Mouse (Mus musculus): ENCODE measurements around the gene C2cd2l. TPM values are rescaled to one million over a fixed set of nuclear protein-coding genes. Genes with fewer than 3 reads are reported as not detected.

Gene C2cd2l
- polyA plus RNA-seq, 1 experiment, result 16.4 TPM

DNA sequence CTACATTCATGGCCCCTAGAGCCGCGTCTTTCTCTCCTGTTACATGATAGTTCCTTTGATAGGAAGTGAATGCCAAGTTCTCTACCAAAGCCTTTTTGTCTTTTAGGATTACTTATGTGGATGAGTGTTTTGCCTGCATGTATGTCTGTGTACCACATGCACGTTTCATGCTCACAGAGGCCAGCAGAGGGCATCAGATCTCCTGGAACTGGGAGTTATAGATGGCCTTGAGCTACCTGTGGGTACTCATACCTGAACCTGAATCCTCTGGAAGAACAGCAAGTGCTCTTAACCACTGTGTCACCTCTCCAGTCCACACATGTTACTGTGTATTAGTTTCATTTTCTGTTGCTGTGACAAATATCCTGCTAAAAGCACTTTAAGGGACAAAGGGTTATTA lies 27.6 kb downstream of the C2cd2l start:
- no peak for TF ChIP-seq CTCF (IDR thresholded peaks at IDR 0.05; ENCODE audit: control insufficient read depth, insufficient read depth, insufficient replicate concordance, low read depth, low read length)
- no peak for TF ChIP-seq POLR2A (IDR thresholded peaks at IDR 0.05; ENCODE audit: control insufficient read depth, low read depth, low read length)
- H3K27ac ChIP-seq (ENCODE audit: control insufficient read depth, insufficient read depth, low read depth, low read length), result no peak overlapping the region
- no peak overlapping the region for H3K4me3 ChIP-seq (ENCODE audit: control insufficient read depth, low read depth, low read length)
- H3K36me3 ChIP-seq (ENCODE audit: control insufficient read depth, insufficient read depth, low read length), result peaks cover 4% of the 10 kb centered on the region
- peaks cover 10% of the 10 kb centered on the region for H3K27me3 ChIP-seq (ENCODE audit: control insufficient read depth, insufficient read depth, low read length)
- H3K4me1 ChIP-seq (ENCODE audit: control insufficient read depth, insufficient read depth, low read length), result peaks cover 16% of the 10 kb centered on the region

DNA sequence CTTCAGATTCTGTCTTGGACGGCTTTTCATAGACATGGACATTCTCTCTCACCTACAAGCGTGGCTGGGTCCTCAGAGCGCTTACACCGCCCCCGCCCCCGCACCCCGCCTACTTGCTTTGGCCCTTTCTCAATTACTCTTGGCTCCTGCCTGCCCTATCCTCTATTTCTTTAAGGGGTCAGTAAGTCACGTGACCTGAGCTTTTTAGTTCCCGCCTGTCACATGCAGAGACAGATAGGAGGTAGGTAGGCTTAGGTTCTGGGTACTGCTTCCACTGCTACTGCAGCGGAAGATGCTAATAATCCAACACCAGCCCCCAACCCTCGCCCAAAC lies 31.2 kb downstream of the C2cd2l start:
- H3K27ac ChIP-seq (ENCODE audit: control insufficient read depth, insufficient read depth, low read depth, low read length), result no peak overlapping the region
- no peak overlapping the region for H3K4me3 ChIP-seq (ENCODE audit: control insufficient read depth, low read depth, low read length)
- no peak for TF ChIP-seq CTCF (IDR thresholded peaks at IDR 0.05; ENCODE audit: control insufficient read depth, insufficient read depth, insufficient replicate concordance, low read depth, low read length)
- TF ChIP-seq POLR2A (IDR thresholded peaks at IDR 0.05; ENCODE audit: control insufficient read depth, low read depth, low read length), result no peak

GRCm38 (mm10) chr9:44288076-44288958 lies 31.8 kb downstream of the C2cd2l start, which contains the start of gene Abcg4:
Abcg4 (minus strand) TSS chr9:44288615.
- Histone ChIP-seq H3K27ac (ENCODE audit: control insufficient read depth, insufficient read depth, low read depth, low read length) (no peak within 1 kb of the TSS), H3K4me3 (ENCODE audit: control insufficient read depth, low read depth, low read length) (peak within 1 kb of the TSS; percentile 82), H3K4me1 (ENCODE audit: control insufficient read depth, insufficient read depth, low read length) (peaks cover 22% of the 10 kb centered on the region), H3K27me3 (ENCODE audit: control insufficient read depth, insufficient read depth, low read length) (peaks cover 12% of the 10 kb centered on the region), H3K36me3 (ENCODE audit: control insufficient read depth, insufficient read depth, low read length) (no peaks in the 10 kb centered on the region)
- TF ChIP-seq CTCF (IDR thresholded peaks at IDR 0.05; ENCODE audit: control insufficient read depth, insufficient read depth, insufficient replicate concordance, low read depth, low read length), result no peak
- TF ChIP-seq POLR2A (IDR thresholded peaks at IDR 0.05; ENCODE audit: control insufficient read depth, low read depth, low read length), result no peak

More for the DNA sequence above, 31.2 kb downstream of the C2cd2l start:
- H3K4me1 ChIP-seq (ENCODE audit: control insufficient read depth, insufficient read depth, low read length), result peaks cover 22% of the 10 kb centered on the region
- H3K36me3 ChIP-seq (ENCODE audit: control insufficient read depth, insufficient read depth, low read length), result no peaks in the 10 kb centered on the region
- peaks cover 12% of the 10 kb centered on the region for H3K27me3 ChIP-seq (ENCODE audit: control insufficient read depth, insufficient read depth, low read length)

GRCm38 (mm10) chr9:44287401-44288075 lies 32.5 kb downstream of the C2cd2l start:
- Histone ChIP-seq H3K27ac (ENCODE audit: control insufficient read depth, insufficient read depth, low read depth, low read length) (no peak overlapping the region), H3K4me3 (ENCODE audit: control insufficient read depth, low read depth, low read length) (peak overlapping the region; percentile 82)

GRCm38 (mm10) chr9:44287003-44287400 lies 33.1 kb downstream of the C2cd2l start:
- Histone ChIP-seq H3K36me3 (ENCODE audit: control insufficient read depth, insufficient read depth, low read length) (no peaks in the 10 kb centered on the region), H3K4me1 (ENCODE audit: control insufficient read depth, insufficient read depth, low read length) (peaks cover 22% of the 10 kb centered on the region), H3K4me3 (ENCODE audit: control insufficient read depth, low read depth, low read length) (peak overlapping the region; percentile 82), H3K27ac (ENCODE audit: control insufficient read depth, insufficient read depth, low read depth, low read length) (no peak overlapping the region), H3K27me3 (ENCODE audit: control insufficient read depth, insufficient read depth, low read length) (peaks cover 12% of the 10 kb centered on the region)
- TF ChIP-seq POLR2A (IDR thresholded peaks at IDR 0.05; ENCODE audit: control insufficient read depth, low read depth, low read length) (no peak), CTCF (IDR thresholded peaks at IDR 0.05; ENCODE audit: control insufficient read depth, insufficient read depth, insufficient replicate concordance, low read depth, low read length) (no peak)

More at GRCm38 (mm10) chr9:44287401-44288075, 32.5 kb downstream of the C2cd2l start:
- Histone ChIP-seq H3K4me1 (ENCODE audit: control insufficient read depth, insufficient read depth, low read length) (peaks cover 22% of the 10 kb centered on the region), H3K36me3 (ENCODE audit: control insufficient read depth, insufficient read depth, low read length) (no peaks in the 10 kb centered on the region), H3K27me3 (ENCODE audit: control insufficient read depth, insufficient read depth, low read length) (peaks cover 12% of the 10 kb centered on the region)
- TF ChIP-seq CTCF (IDR thresholded peaks at IDR 0.05; ENCODE audit: control insufficient read depth, insufficient read depth, insufficient replicate concordance, low read depth, low read length) (no peak), POLR2A (IDR thresholded peaks at IDR 0.05; ENCODE audit: control insufficient read depth, low read depth, low read length) (no peak)

- H3K4me3 ChIP-seq (ENCODE audit: control insufficient read depth, low read depth, low read length), result no peak overlapping the region
- TF ChIP-seq CTCF (IDR thresholded peaks at IDR 0.05; ENCODE audit: control insufficient read depth, insufficient read depth, insufficient replicate concordance, low read depth, low read length) (no peak), POLR2A (IDR thresholded peaks at IDR 0.05; ENCODE audit: control insufficient read depth, low read depth, low read length) (no peak)
- H3K4me1 ChIP-seq (ENCODE audit: control insufficient read depth, insufficient read depth, low read length), result peaks cover 22% of the 10 kb centered on the region
- no peaks in the 10 kb centered on the region for H3K36me3 ChIP-seq (ENCODE audit: control insufficient read depth, insufficient read depth, low read length)
- peaks cover 12% of the 10 kb centered on the region for H3K27me3 ChIP-seq (ENCODE audit: control insufficient read depth, insufficient read depth, low read length)
- H3K27ac ChIP-seq (ENCODE audit: control insufficient read depth, insufficient read depth, low read depth, low read length), result no peak overlapping the region
These were observed 33.7 kb downstream of the C2cd2l start for GRCm38 (mm10) chr9:44286256-44286850.

GRCm38 (mm10) chr9:44283183-44283582 lies 36.9 kb downstream of the C2cd2l start:
- H3K4me1 ChIP-seq (ENCODE audit: control insufficient read depth, insufficient read depth, low read length), result peaks cover 13% of the 10 kb centered on the region
- H3K27me3 ChIP-seq (ENCODE audit: control insufficient read depth, insufficient read depth, low read length), result peaks cover 8% of the 10 kb centered on the region
- no peak overlapping the region for H3K4me3 ChIP-seq (ENCODE audit: control insufficient read depth, low read depth, low read length)
- no peaks in the 10 kb centered on the region for H3K36me3 ChIP-seq (ENCODE audit: control insufficient read depth, insufficient read depth, low read length)
- no peak overlapping the region for H3K27ac ChIP-seq (ENCODE audit: control insufficient read depth, insufficient read depth, low read depth, low read length)
- TF ChIP-seq CTCF (IDR thresholded peaks at IDR 0.05; ENCODE audit: control insufficient read depth, insufficient read depth, insufficient replicate concordance, low read depth, low read length) (no peak), POLR2A (IDR thresholded peaks at IDR 0.05; ENCODE audit: control insufficient read depth, low read depth, low read length) (no peak)
